Mouse (Mus musculus) skeletal muscle tissue, adult 2 months (tissue): Measurements from ENCODE around the gene Gsdme.

Source experiments
- DNase-seq: peaks from one replicate; pipeline ENCODE4 v3.0.0-alpha.2; 2012; ENCODE audit warnings: low read depth, low spot score

Gsdme gene

GRCm38 (mm10) chr6:50263670-50264069 is at the start of gene Gsdme:
Gene Gsdme (minus strand): TSS chr6:50263862.
- no peak for DNase-seq

- peak; percentile 57 for DNase-seq
Measured at GRCm38 (mm10) chr6:50312647-50313046, 49.0 kb upstream of the Gsdme start.

- no peak for DNase-seq
Measured at GRCm38 (mm10) chr6:50309019-50309418, 45.4 kb upstream of the Gsdme start.

GRCm38 (mm10) chr6:50306625-50307024 is 43.0 kb upstream of the Gsdme start:
- DNase-seq: no peak

GRCm38 (mm10) chr6:50304949-50305491 is 41.4 kb upstream of the Gsdme start:
- peak; percentile 61 for DNase-seq

- no peak for DNase-seq
Measured at GRCm38 (mm10) chr6:50301121-50301520, 37.5 kb upstream of the Gsdme start.

GRCm38 (mm10) chr6:50300622-50301021 is 37.0 kb upstream of the Gsdme start:
- no peak for DNase-seq

GRCm38 (mm10) chr6:50299071-50299470 is 35.4 kb upstream of the Gsdme start:
- no peak for DNase-seq

GRCm38 (mm10) chr6:50297671-50298070 is 34.0 kb upstream of the Gsdme start:
- DNase-seq: no peak

- DNase-seq: no peak
Measured at GRCm38 (mm10) chr6:50295136-50295535, 31.5 kb upstream of the Gsdme start.

GRCm38 (mm10) chr6:50294128-50294527 is 30.5 kb upstream of the Gsdme start:
- peak; percentile 83 for DNase-seq

GRCm38 (mm10) chr6:50291650-50292049 is 28.0 kb upstream of the Gsdme start:
- no peak for DNase-seq

GRCm38 (mm10) chr6:50286881-50287280 is 23.2 kb upstream of the Gsdme start:
- no peak for DNase-seq

GRCm38 (mm10) chr6:50279642-50280041 is 16.0 kb upstream of the Gsdme start:
- DNase-seq: no peak

- DNase-seq: no peak
Measured at GRCm38 (mm10) chr6:50273947-50274346, 10.3 kb upstream of the Gsdme start.

GRCm38 (mm10) chr6:50273416-50273815 is 9.8 kb upstream of the Gsdme start:
- no peak for DNase-seq

GRCm38 (mm10) chr6:50262310-50262709 is 1.4 kb downstream of the Gsdme start:
- no peak for DNase-seq

- no peak for DNase-seq
Measured at GRCm38 (mm10) chr6:50261922-50262261, 1.8 kb downstream of the Gsdme start.

GRCm38 (mm10) chr6:50261201-50261921 is 2.3 kb downstream of the Gsdme start:
- peak; percentile 72 for DNase-seq

- no peak for DNase-seq
Measured at GRCm38 (mm10) chr6:50255356-50255755, 8.3 kb downstream of the Gsdme start.

- DNase-seq: peak; percentile 74
Measured at GRCm38 (mm10) chr6:50254723-50255184, 8.9 kb downstream of the Gsdme start.

GRCm38 (mm10) chr6:50252690-50253089 is 11.0 kb downstream of the Gsdme start:
- DNase-seq: peak; percentile 46

GRCm38 (mm10) chr6:50247791-50248190 is 15.9 kb downstream of the Gsdme start:
- DNase-seq: no peak
